Mouse (Mus musculus) liver, postnatal 0 days (tissue): ENCODE measurements around the gene Mr1. TPM values are rescaled to one million over a fixed set of nuclear protein-coding genes. Genes with fewer than 3 reads are reported as not detected.

ENCODE experiments used
- ATAC-seq: fragments of 200-750 bp; cut with Nextera tagmentation; 2 replicates; pipeline ENCODE4 v1.8.0; 2017; ENCODE audit warnings: mild to moderate bottlenecking, moderate library complexity
- DNase-seq: peaks from one replicate; pipeline ENCODE4 v3.0.0-alpha.2; 2016
- H3K27ac ChIP-seq: fragments of 300-500 bp; sonication (generic); 2 replicates; pipeline ENCODE4 v1.5.1; 2014; ENCODE audit warnings: antibody characterized with exemption, moderate library complexity, mild to moderate bottlenecking, low read depth
- H3K27me3 ChIP-seq: fragments of 300-500 bp; sonication (generic); 2 replicates; pipeline ENCODE4 v1.6.1; 2014; ENCODE audit warnings: low read length, control low read depth, mixed read lengths; ENCODE audit not compliant: insufficient read depth
- H3K36me3 ChIP-seq: fragments of 300-500 bp; sonication (generic); replicated peaks from 2 replicates; pipeline ENCODE4 v1.6.1; 2014; ENCODE audit warnings: mild to moderate bottlenecking, control low read depth, low read length, moderate library complexity, mixed read lengths; ENCODE audit not compliant: insufficient read depth
- H3K4me1 ChIP-seq: fragments of 300-500 bp; sonication (generic); 2 replicates; pipeline ENCODE4 v1.6.1; 2014; ENCODE audit warnings: antibody characterized with exemption, mild to moderate bottlenecking, control low read depth; ENCODE audit not compliant: insufficient read depth
- H3K4me2 ChIP-seq: fragments of 300-500 bp; sonication (generic); 2 replicates; pipeline ENCODE4 v1.6.1; 2014; ENCODE audit warnings: low read depth, mild to moderate bottlenecking, low read length, moderate library complexity, mixed read lengths
- H3K4me3 ChIP-seq: fragments of 300-500 bp; sonication (generic); 2 replicates; pipeline ENCODE4 v1.5.1; 2014; ENCODE audit warnings: low read depth, low read length
- H3K9ac ChIP-seq: fragments of 300-500 bp; sonication (generic); replicated peaks from 2 replicates; pipeline ENCODE4 v1.6.1; 2014; ENCODE audit warnings: mild to moderate bottlenecking, moderate library complexity
- H3K9me3 ChIP-seq: fragments of 300-500 bp; sonication (generic); 2 replicates; pipeline ENCODE4 v1.6.1; 2016; ENCODE audit warnings: mild to moderate bottlenecking, control low read depth, low read length, mixed read lengths
- CTCF ChIP-seq: sonication (generic); IDR thresholded peaks from 2 replicates; pipeline ENCODE4 v1.5.1; 2016; ENCODE audit warnings: antibody characterized with exemption, low read depth
- EP300 ChIP-seq: IDR thresholded peaks from 2 replicates; pipeline ENCODE4 v1.6.1; 2016; ENCODE audit warnings: antibody characterized with exemption, low read depth, mild to moderate bottlenecking
- WGBS: fragments of 180-500 bp; shearing (Covaris S2); extraction: QIAGEN DNeasy Blood & Tissue Kit; methylation state at CpG from one replicate; pipeline ENCODE4 v1.1.7; 2014; ENCODE audit not compliant: insufficient replicate concordance; 5-methylcytosine and 5-hydroxymethylcytosine counted together
- polyA plus RNA-seq: library from polyadenylated mRNA; unstranded; fragments of >200 nt; fragmentation: Nextera tagmentation; extraction: Ambion mirVana; gene quantifications from 2 replicates; pipeline ENCODE4 v1.2.1, GENCODE M21; 2015

Gene Mr1
- polyA plus RNA-seq: 0.78 and 0.92 TPM in 2 replicates

DNA sequence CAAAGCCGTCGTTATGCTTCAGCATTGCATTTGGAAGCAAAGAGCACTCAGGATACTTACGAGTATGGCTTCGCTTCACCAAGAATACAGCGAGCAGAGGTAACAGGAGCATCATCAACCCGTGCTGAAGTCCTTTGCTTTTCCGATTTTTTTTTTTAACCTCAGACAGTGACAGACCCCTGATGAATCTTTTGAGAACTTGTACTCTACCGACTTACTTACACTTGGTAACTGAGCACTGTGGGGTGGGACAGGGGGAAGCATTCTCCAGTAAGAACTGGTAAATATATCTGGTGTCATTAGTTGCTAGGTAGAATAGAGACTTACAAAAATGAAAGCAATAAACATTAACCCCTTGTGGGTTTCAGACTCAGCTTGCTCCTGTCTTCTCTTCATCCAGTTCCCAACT, at the start of gene Mr1:
TSS of gene Mr1 (minus strand) at position 243 of the 409 bp plus-strand sequence.
- Histone ChIP-seq H3K9me3 (no peaks in the 10 kb centered on the region), H3K4me2 (peak within 1 kb of the TSS; percentile 76), H3K9ac (peak within 1 kb of the TSS; percentile 59), H3K36me3 (no peaks in the 10 kb centered on the region), H3K4me1 (peaks cover 11% of the 10 kb centered on the region; the same call in 1 of the 2 replicates), H3K27ac (peak within 1 kb of the TSS; percentile 37), H3K4me3 (peak within 1 kb of the TSS; percentile 51), H3K27me3 (no peaks in the 10 kb centered on the region)
- ATAC-seq (peak; percentile 89), DNase-seq (no peak)
- TF ChIP-seq CTCF (no peak), EP300 (no peak)
- WGBS: 22% methylated on average over 8 of the region's 8 CpGs

DNA sequence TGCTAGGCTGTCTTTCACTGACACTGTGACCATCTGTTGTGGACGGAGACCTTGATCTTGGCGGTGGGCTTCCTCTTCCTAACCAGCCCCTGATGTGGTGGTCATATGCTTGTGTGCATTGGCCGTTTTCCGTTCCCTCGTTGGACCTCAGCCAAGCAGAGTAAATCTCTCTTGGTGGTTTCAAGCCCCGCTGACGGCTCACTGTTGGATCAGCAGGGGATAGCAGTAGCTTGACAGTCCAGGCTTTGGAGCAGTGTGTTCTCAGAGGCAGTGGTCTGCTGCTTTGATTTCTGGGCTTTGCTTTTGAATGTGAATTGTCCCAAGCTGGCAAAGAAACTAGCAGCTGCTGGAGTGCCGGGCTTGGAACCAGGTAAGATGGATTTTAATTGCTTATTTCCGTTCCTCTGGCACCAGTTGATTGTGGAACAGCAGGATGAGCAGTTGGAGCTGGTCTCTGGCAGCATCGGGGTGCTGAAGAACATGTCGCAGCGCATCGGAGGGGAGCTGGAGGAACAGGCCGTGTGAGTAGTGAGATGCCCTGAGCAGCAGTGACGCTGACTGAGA, 46.3 kb upstream of the Mr1 start:
- DNase-seq: no peak
- TF ChIP-seq CTCF: no peak
- no peak for TF ChIP-seq EP300
- no peak overlapping the region for H3K27ac ChIP-seq
- WGBS: 77% methylated on average over 15 of the region's 15 CpGs
- H3K9me3 ChIP-seq: no peaks in the 10 kb centered on the region
- H3K4me2 ChIP-seq: no peak overlapping the region
- H3K27me3 ChIP-seq: no peaks in the 10 kb centered on the region
- ATAC-seq: no peak
- H3K4me1 ChIP-seq: no peaks in the 10 kb centered on the region
- no peak overlapping the region for H3K4me3 ChIP-seq
- H3K36me3 ChIP-seq: peaks cover 20% of the 10 kb centered on the region
- H3K9ac ChIP-seq: no peak overlapping the region

DNA sequence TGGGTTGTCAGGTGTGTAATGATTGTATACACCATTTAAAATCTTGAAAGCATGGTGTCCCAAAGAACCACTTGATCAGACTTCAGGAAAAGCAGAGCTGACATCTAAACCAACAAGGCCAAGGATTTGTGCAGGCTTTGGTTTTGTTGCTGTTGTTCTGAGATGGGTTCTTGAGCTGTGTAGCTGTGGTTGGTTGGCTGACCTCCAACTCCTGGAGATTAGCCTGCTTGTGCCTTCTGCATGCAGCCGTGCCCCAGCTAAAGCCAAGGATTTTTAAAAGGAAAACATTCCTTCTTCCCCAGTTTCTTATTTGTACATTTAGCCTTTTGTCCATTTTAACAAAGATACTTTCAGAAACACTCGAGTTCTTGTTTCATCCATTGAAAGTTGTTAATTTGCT, 45.1 kb upstream of the Mr1 start:
- Histone ChIP-seq H3K9ac (no peak overlapping the region), H3K36me3 (peaks cover 20% of the 10 kb centered on the region), H3K4me2 (no peak overlapping the region), H3K27ac (no peak overlapping the region), H3K9me3 (no peaks in the 10 kb centered on the region), H3K4me3 (no peak overlapping the region), H3K27me3 (no peaks in the 10 kb centered on the region), H3K4me1 (no peaks in the 10 kb centered on the region)
- WGBS: 69% methylated on average over 2 of the region's 2 CpGs
- no peak for ATAC-seq
- no peak for DNase-seq
- TF ChIP-seq CTCF (no peak), EP300 (no peak)

DNA sequence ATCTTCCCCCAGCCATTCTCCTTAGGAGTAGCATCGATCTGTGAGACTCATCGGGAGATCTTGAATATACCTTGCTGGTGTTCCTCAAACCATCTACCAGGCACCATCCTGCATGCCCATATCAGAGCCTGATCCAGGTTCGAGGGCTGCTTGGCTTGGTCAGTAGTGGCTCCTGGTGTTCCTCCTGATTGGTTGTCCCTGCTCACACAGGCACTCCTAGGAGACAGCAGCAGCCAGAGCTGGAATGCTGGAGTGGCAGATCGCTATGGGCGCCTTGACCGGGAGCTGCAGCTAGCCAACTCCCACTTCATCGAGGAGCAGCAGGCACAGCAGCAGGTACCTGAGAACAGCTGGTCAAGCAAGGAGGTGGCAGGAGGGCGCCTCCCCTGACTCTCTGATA, 44.6 kb upstream of the Mr1 start:
- ATAC-seq: no peak
- WGBS: 87% methylated on average over 8 of the region's 8 CpGs

DNA sequence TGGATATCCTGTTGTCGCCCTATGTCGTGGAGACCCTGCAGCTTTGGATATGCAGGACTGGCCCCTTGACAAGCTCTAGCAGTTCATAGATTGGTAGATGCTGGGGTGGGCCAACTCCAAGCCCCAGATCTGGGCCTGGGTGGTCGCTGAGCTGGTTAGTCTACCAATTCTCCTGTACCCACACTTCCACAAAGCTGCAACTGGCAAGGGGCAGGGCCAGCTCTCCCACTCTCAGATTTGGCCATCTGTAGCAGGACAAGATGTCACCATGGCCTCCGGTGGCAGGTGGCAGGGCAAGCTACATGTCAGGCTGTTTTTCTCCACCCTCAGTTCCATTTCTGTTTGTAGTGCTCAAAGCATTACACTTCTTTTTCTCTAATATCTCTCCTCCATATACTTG, 42.0 kb upstream of the Mr1 start:
- TF ChIP-seq CTCF (no peak), EP300 (no peak)
- no peak for ATAC-seq
- H3K27ac ChIP-seq: no peak overlapping the region
- no peak overlapping the region for H3K4me2 ChIP-seq
- no peak overlapping the region for H3K4me3 ChIP-seq
- peaks cover 20% of the 10 kb centered on the region for H3K36me3 ChIP-seq
- no peaks in the 10 kb centered on the region for H3K4me1 ChIP-seq
- WGBS: 91% methylated on average over 4 of the region's 4 CpGs
- DNase-seq: no peak
- no peaks in the 10 kb centered on the region for H3K9me3 ChIP-seq
- no peak overlapping the region for H3K9ac ChIP-seq
- H3K27me3 ChIP-seq: no peaks in the 10 kb centered on the region

More for the DNA sequence above, 44.6 kb upstream of the Mr1 start:
- H3K4me1 ChIP-seq: no peaks in the 10 kb centered on the region
- no peaks in the 10 kb centered on the region for H3K27me3 ChIP-seq
- no peak overlapping the region for H3K9ac ChIP-seq
- DNase-seq: no peak
- no peaks in the 10 kb centered on the region for H3K9me3 ChIP-seq
- no peak overlapping the region for H3K4me3 ChIP-seq
- peaks cover 20% of the 10 kb centered on the region for H3K36me3 ChIP-seq
- no peak for TF ChIP-seq CTCF
- no peak for TF ChIP-seq EP300
- H3K27ac ChIP-seq: no peak overlapping the region
- no peak overlapping the region for H3K4me2 ChIP-seq

DNA sequence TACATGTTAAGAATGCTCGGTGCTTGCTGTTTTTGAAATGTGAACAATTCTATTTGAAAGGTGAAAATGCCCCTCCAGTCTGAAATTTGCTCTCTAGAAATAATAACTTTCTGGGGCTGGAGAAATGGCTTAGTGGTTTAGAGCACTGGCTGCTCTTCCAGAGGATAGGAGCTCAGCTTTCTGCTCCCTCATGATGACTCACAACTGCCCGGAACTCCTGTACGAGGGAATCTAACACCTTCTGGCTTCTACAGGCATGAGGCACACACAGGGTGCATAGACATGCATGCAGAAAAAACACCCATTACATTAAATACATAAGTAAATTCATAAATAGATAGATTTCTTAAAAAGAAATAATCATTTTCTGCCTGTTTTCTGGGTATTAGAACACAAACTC, 37.6 kb upstream of the Mr1 start:
- TF ChIP-seq CTCF (no peak), EP300 (no peak)
- ATAC-seq: no peak
- Histone ChIP-seq H3K9ac (no peak overlapping the region), H3K27me3 (no peaks in the 10 kb centered on the region), H3K9me3 (no peaks in the 10 kb centered on the region), H3K4me2 (no peak overlapping the region), H3K4me1 (no peaks in the 10 kb centered on the region), H3K36me3 (peaks cover 8% of the 10 kb centered on the region), H3K27ac (no peak overlapping the region), H3K4me3 (no peak overlapping the region)
- no peak for DNase-seq
- WGBS: 85% methylated on average over 3 of the region's 3 CpGs
